Mouse (Mus musculus): ENCODE measurements around the gene Gmfb.

The Gmfb gene

GRCm38 (mm10) chr14:46800684-46801345, 21.2 kb downstream of the Gmfb start:
- DNase-seq = no peak

GRCm38 (mm10) chr14:46794157-46794556, 27.9 kb downstream of the Gmfb start:
- DNase-seq = no peak

DNA sequence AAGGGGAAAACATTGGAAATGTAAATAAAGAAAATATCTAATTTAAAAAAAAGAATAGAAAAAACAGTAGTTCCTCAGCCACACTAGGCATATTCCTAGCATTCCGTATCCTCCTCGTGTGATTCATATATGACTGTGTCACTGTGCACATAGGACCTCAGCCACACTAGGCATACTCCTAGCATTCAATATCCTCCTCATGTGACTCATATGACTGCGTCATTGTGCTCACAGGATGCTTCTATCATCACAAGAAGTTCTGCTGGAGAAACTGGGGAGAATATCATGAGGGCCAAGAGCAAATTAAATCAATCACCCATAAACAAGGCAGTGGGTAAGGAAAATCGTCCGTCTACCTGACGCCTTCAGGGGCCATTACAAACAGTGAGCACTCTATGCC, 31.3 kb downstream of the Gmfb start:
- no peak for DNase-seq

DNA sequence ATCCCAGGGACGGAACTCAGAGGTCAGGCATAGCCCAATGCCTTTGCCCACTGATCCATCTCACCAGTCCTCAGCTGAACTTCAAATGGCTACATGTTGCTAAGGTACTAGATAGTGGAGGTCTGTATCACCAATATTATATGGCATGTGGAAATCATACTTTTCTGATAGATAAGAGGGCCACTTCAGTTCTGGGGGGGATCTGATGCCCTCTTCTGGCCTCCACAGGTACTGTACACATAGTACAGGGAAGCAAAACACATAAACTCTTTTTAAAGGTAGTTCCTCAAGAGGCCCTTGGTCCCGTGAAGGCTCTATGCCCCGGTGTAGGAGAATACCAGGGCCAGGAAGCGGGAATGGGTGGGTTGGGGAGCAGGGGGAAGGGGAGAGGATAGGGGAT, 31.7 kb downstream of the Gmfb start:
- DNase-seq = peak; percentile 46

DNA sequence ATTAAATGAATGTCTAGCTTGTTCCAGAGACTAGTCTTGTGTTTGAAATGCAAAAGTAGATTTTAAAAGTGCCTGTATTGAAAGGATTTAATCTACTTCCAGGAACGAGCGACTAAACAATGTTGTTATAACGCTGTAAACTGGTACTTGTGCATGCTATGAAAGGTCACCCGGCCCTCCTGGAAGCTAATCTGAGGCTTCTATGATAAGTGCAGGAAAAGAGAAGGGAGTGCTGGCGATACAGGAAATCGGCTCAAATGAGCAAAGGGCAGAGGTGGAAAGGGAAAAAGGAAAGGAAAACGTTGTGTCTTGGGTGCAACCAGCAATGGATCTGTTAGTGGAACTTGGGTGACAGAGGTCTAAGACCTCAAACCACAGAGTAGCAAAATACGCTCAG, 33.5 kb downstream of the Gmfb start:
- DNase-seq = peak; percentile 16

- DNase-seq = peak; percentile 92
These were observed 34.1 kb downstream of the Gmfb start, which contains the start of gene Cnih1 for GRCm38 (mm10) chr14:46787787-46788504. Gene Cnih1 (minus strand): TSS chr14:46788411.

DNA sequence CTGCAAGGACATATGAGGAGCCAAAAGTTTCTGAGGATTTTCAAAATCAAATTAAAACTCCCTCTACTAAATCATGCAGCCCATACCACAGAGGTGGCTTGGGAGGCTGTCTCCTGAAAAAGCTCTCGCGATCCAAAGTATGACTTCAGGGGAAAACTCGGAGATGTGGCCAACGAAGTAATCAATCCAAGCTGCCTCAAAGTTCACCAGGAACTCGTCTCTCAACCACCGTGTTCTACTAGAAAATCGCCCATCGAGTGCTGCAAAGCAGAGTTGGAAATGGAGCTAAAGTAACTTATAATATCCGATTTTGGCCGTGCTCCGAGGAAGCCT, 34.6 kb downstream of the Gmfb start:
- DNase-seq = no peak

GRCm38 (mm10) chr14:46785247-46785646, 36.8 kb downstream of the Gmfb start:
- no peak for DNase-seq

- no peak for DNase-seq
These were observed 38.6 kb downstream of the Gmfb start for GRCm38 (mm10) chr14:46783327-46783926.

GRCm38 (mm10) chr14:46782187-46782828, 39.7 kb downstream of the Gmfb start:
- DNase-seq = no peak

- DNase-seq = no peak
These were observed 41.0 kb downstream of the Gmfb start for GRCm38 (mm10) chr14:46781086-46781485.

GRCm38 (mm10) chr14:46779217-46779616, 42.8 kb downstream of the Gmfb start:
- peak; percentile 21 for DNase-seq

GRCm38 (mm10) chr14:46778756-46779155, 43.3 kb downstream of the Gmfb start:
- no peak for DNase-seq

GRCm38 (mm10) chr14:46770036-46770435, 52.0 kb downstream of the Gmfb start:
- DNase-seq = no peak

DNA sequence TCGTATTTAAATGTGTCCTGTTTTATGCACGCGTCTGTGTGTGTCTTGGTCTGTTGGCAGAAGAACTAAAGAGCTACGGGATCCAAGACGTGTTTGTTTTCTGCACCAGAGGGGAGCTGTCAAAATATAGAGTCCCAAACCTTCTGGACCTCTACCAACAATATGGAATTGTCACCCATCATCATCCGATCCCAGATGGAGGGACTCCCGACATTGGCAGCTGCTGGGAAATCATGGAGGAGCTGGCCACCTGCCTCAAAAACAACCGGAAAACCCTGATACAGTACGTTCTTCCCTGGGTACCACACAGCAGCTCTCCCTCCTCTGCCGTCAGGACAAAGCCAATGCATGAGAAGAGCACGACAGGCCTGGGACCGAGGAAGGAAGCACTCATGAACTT, 54.9 kb downstream of the Gmfb start:
- no peak for DNase-seq

- no peak for DNase-seq
These were observed 60.9 kb downstream of the Gmfb start for GRCm38 (mm10) chr14:46761186-46761585.

GRCm38 (mm10) chr14:46760355-46761029, 61.5 kb downstream of the Gmfb start, which contains the start of gene Cdkn3:
Gene Cdkn3 (plus strand): TSS chr14:46760541.
- DNase-seq = peak; percentile 92

DNA sequence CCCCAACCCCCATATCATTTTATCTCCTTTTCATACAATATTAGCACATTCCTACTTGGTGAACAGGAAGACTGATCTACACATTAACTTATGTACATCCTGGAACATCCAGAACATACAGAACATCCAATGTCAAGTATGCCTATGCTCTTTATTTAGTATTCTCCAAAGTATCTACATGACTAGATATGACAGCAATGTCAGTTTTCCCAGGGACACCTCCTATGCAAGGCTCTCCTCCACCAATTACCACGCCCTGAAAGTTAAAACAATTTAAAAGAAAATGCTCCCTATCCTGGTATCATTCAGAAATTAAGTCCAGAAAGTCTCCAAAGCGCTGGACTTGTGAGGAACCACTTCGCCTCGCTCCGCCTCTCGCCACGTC, 62.1 kb downstream of the Gmfb start:
- DNase-seq = no peak
